Mouse (Mus musculus): Measurements from ENCODE around the gene Fos. TPM values are rescaled to one million over a fixed set of nuclear protein-coding genes. Genes with fewer than 3 reads are reported as not detected.

The Fos gene
- polyA plus RNA-seq, 2 experiments = 13.6 to 19.3 TPM

GRCm38 (mm10) chr12:85517339-85517738 lies 43.6 kb downstream of the Fos start:
- no peaks in the 10 kb centered on the region for H3K36me3 ChIP-seq (ENCODE audit: control insufficient read depth, insufficient read depth, low read length)
- H3K9ac ChIP-seq (ENCODE audit: low read depth, low read length, severe bottlenecking) = no peak overlapping the region
- no peaks in the 10 kb centered on the region for H3K27me3 ChIP-seq (ENCODE audit: control insufficient read depth, insufficient read depth, low read length)
- no peak for DNase-seq (ENCODE audit: low spot score)
- no peak for ATAC-seq (ENCODE audit: low FRiP score, low read depth)
- H3K4me2 ChIP-seq (replicated peaks; ENCODE audit: low read depth, low read length, severe bottlenecking) = no peak overlapping the region
- H3K9me3 ChIP-seq (ENCODE audit: control insufficient read depth, low read length) = no peaks in the 10 kb centered on the region
- H3K27ac ChIP-seq (replicated peaks; ENCODE audit: low read depth, low read length) = no peak overlapping the region
- no peaks in the 10 kb centered on the region for H3K4me1 ChIP-seq (ENCODE audit: control insufficient read depth, insufficient read depth, low read length)
- WGBS = 87% methylated on average over 13 of the region's 13 CpGs
- no peak for TF ChIP-seq POLR2A (IDR thresholded peaks at IDR 0.05; ENCODE audit: borderline replicate concordance, extremely low read depth, insufficient read depth, insufficient read length)
- H3K4me3 ChIP-seq (replicated peaks; ENCODE audit: low read length) = no peak overlapping the region

- Histone ChIP-seq H3K4me1 (ENCODE audit: control insufficient read depth, insufficient read depth, low read length) (no peaks in the 10 kb centered on the region), H3K4me2 (replicated peaks; ENCODE audit: low read depth, low read length, severe bottlenecking) (no peak overlapping the region), H3K27ac (replicated peaks; ENCODE audit: low read depth, low read length) (no peak overlapping the region), H3K9me3 (ENCODE audit: control insufficient read depth, low read length) (no peaks in the 10 kb centered on the region), H3K36me3 (ENCODE audit: control insufficient read depth, insufficient read depth, low read length) (no peaks in the 10 kb centered on the region), H3K27me3 (ENCODE audit: control insufficient read depth, insufficient read depth, low read length) (no peaks in the 10 kb centered on the region), H3K9ac (ENCODE audit: low read depth, low read length, severe bottlenecking) (no peak overlapping the region), H3K4me3 (replicated peaks; ENCODE audit: low read length) (no peak overlapping the region)
- no peak for DNase-seq (ENCODE audit: low spot score)
- no peak for TF ChIP-seq POLR2A (IDR thresholded peaks at IDR 0.05; ENCODE audit: borderline replicate concordance, extremely low read depth, insufficient read depth, insufficient read length)
- no peak for ATAC-seq (ENCODE audit: low FRiP score, low read depth)
- 72% methylated on average over 5 of the region's 5 CpGs for WGBS
Observed at GRCm38 (mm10) chr12:85518009-85518408, 44.3 kb downstream of the Fos start.

GRCm38 (mm10) chr12:85519553-85519952 lies 45.9 kb downstream of the Fos start:
- Histone ChIP-seq H3K4me1 (ENCODE audit: control insufficient read depth, insufficient read depth, low read length) (no peaks in the 10 kb centered on the region; the same call in none of the 2 replicates), H3K4me3 (replicated peaks; ENCODE audit: low read length) (no peak overlapping the region), H3K9me3 (ENCODE audit: control insufficient read depth, low read length) (no peaks in the 10 kb centered on the region), H3K27me3 (ENCODE audit: control insufficient read depth, insufficient read depth, low read length) (no peaks in the 10 kb centered on the region), H3K9ac (ENCODE audit: low read depth, low read length, severe bottlenecking) (no peak overlapping the region), H3K4me2 (replicated peaks; ENCODE audit: low read depth, low read length, severe bottlenecking) (no peak overlapping the region), H3K36me3 (ENCODE audit: control insufficient read depth, insufficient read depth, low read length) (no peaks in the 10 kb centered on the region), H3K27ac (replicated peaks; ENCODE audit: low read depth, low read length) (no peak overlapping the region)
- ATAC-seq (ENCODE audit: low FRiP score, low read depth) (no peak), DNase-seq (ENCODE audit: low spot score) (no peak)
- 93% methylated on average over 6 of the region's 6 CpGs for WGBS
- no peak for TF ChIP-seq POLR2A (IDR thresholded peaks at IDR 0.05; ENCODE audit: borderline replicate concordance, extremely low read depth, insufficient read depth, insufficient read length)

GRCm38 (mm10) chr12:85521101-85521500 lies 47.4 kb downstream of the Fos start:
- no peaks in the 10 kb centered on the region for H3K9me3 ChIP-seq (ENCODE audit: control insufficient read depth, low read length)

GRCm38 (mm10) chr12:85521673-85522072 lies 48.0 kb downstream of the Fos start:
- H3K27me3 ChIP-seq (ENCODE audit: control insufficient read depth, insufficient read depth, low read length) = no peaks in the 10 kb centered on the region
- H3K36me3 ChIP-seq (ENCODE audit: control insufficient read depth, insufficient read depth, low read length) = no peaks in the 10 kb centered on the region
- H3K27ac ChIP-seq (replicated peaks; ENCODE audit: low read depth, low read length) = no peak overlapping the region
- DNase-seq (ENCODE audit: low spot score) = no peak
- WGBS = 46% methylated on average over 1 of the region's 1 CpGs
- H3K4me1 ChIP-seq (ENCODE audit: control insufficient read depth, insufficient read depth, low read length) = no peaks in the 10 kb centered on the region; the same call in none of the 2 replicates
- no peak overlapping the region for H3K4me3 ChIP-seq (replicated peaks; ENCODE audit: low read length)
- H3K9me3 ChIP-seq (ENCODE audit: control insufficient read depth, low read length) = no peaks in the 10 kb centered on the region
- H3K9ac ChIP-seq (ENCODE audit: low read depth, low read length, severe bottlenecking) = no peak overlapping the region
- H3K4me2 ChIP-seq (replicated peaks; ENCODE audit: low read depth, low read length, severe bottlenecking) = no peak overlapping the region
- no peak for ATAC-seq (ENCODE audit: low FRiP score, low read depth)
- TF ChIP-seq POLR2A (IDR thresholded peaks at IDR 0.05; ENCODE audit: borderline replicate concordance, extremely low read depth, insufficient read depth, insufficient read length) = no peak

More at GRCm38 (mm10) chr12:85521101-85521500, 47.4 kb downstream of the Fos start:
- Histone ChIP-seq H3K4me3 (replicated peaks; ENCODE audit: low read length) (no peak overlapping the region), H3K4me1 (ENCODE audit: control insufficient read depth, insufficient read depth, low read length) (no peaks in the 10 kb centered on the region; the same call in none of the 2 replicates), H3K9ac (ENCODE audit: low read depth, low read length, severe bottlenecking) (no peak overlapping the region), H3K27me3 (ENCODE audit: control insufficient read depth, insufficient read depth, low read length) (no peaks in the 10 kb centered on the region), H3K27ac (replicated peaks; ENCODE audit: low read depth, low read length) (no peak overlapping the region), H3K36me3 (ENCODE audit: control insufficient read depth, insufficient read depth, low read length) (no peaks in the 10 kb centered on the region), H3K4me2 (replicated peaks; ENCODE audit: low read depth, low read length, severe bottlenecking) (no peak overlapping the region)
- no peak for ATAC-seq (ENCODE audit: low FRiP score, low read depth)
- no peak for TF ChIP-seq POLR2A (IDR thresholded peaks at IDR 0.05; ENCODE audit: borderline replicate concordance, extremely low read depth, insufficient read depth, insufficient read length)
- WGBS = 86% methylated on average over 6 of the region's 6 CpGs
- no peak for DNase-seq (ENCODE audit: low spot score)

Data from limb, embryonic 14.5 days (tissue).